Mouse (Mus musculus) liver, embryonic 13.5 days (tissue): Measurements from ENCODE around the gene Pcif1. TPM values are rescaled to one million over a fixed set of nuclear protein-coding genes. Genes with fewer than 3 reads are reported as not detected.
"Not testable (repeated sequence)": the region's sequence is repeated elsewhere in the genome, so short reads cannot be mapped to it uniquely, and the experiment has no call there.

Experiments
- ATAC-seq: fragments of 200-750 bp; cut with Nextera tagmentation; 2 replicates; pipeline ENCODE4 v1.8.0; 2017; ENCODE audit warnings: low read depth, mild to moderate bottlenecking, moderate number of reproducible peaks, moderate library complexity
- DNase-seq: peaks from one replicate; pipeline ENCODE4 v3.0.0; 2022
- H3K27ac ChIP-seq: fragments of 300-500 bp; sonication (generic); 2 replicates; pipeline ENCODE4 v1.5.1; 2015; ENCODE audit warnings: moderate library complexity, mild to moderate bottlenecking, inconsistent platforms
- H3K27me3 ChIP-seq: fragments of 300-500 bp; sonication (generic); 2 replicates; pipeline ENCODE4 v1.6.1; 2015; ENCODE audit warnings: mild to moderate bottlenecking, inconsistent platforms
- H3K36me3 ChIP-seq: fragments of 300-500 bp; sonication (generic); 2 replicates; pipeline ENCODE4 v1.6.1; 2015; ENCODE audit warnings: mild to moderate bottlenecking, inconsistent platforms
- H3K4me1 ChIP-seq: fragments of 300-500 bp; sonication (generic); replicated peaks from 2 replicates; pipeline ENCODE4 v1.6.1; 2015; ENCODE audit warnings: inconsistent platforms
- H3K4me2 ChIP-seq: fragments of 300-500 bp; sonication (generic); 2 replicates; pipeline ENCODE4 v1.6.1; 2015; ENCODE audit warnings: inconsistent platforms, mild to moderate bottlenecking, moderate library complexity
- H3K4me3 ChIP-seq: fragments of 300-500 bp; sonication (generic); replicated peaks from 2 replicates; pipeline ENCODE4 v1.5.1; 2015; ENCODE audit warnings: mild to moderate bottlenecking, inconsistent platforms
- H3K9ac ChIP-seq: fragments of 300-500 bp; sonication (generic); 2 replicates; pipeline ENCODE4 v1.6.1; 2015; ENCODE audit warnings: mild to moderate bottlenecking, inconsistent platforms
- H3K9me3 ChIP-seq: fragments of 300-500 bp; sonication (generic); replicated peaks from 2 replicates; pipeline ENCODE4 v1.6.1; 2016; ENCODE audit warnings: inconsistent platforms
- whole genome bisulfite sequencing: fragments of 180-500 bp; shearing (Covaris S2); methylation state at CpG from one replicate; pipeline ENCODE4 v1.1.7; 2015; ENCODE audit not compliant: insufficient replicate concordance; 5-methylcytosine and 5-hydroxymethylcytosine counted together
- polyA plus RNA-seq: library from polyadenylated mRNA; unstranded; fragments of >200 nt; fragmentation: Nextera tagmentation; extraction: Ambion mirVana; gene quantifications from 2 replicates; pipeline ENCODE4 v1.2.1, GENCODE M21; 2015

Gene Pcif1
- polyA plus RNA-seq, 1 experiment from 2014 or later: 48.3 TPM

- WGBS: 45% methylated on average over 16 of the region's 16 CpGs
- no peak for DNase-seq
- ATAC-seq: peak; percentile 27; the same call in 1 of the 2 replicates
- peak overlapping the region; percentile 55 for H3K27ac ChIP-seq
- H3K4me1 ChIP-seq: peaks cover 17% of the 10 kb centered on the region
- H3K4me3 ChIP-seq: no peak overlapping the region
- no peak overlapping the region for H3K4me2 ChIP-seq
- H3K27me3 ChIP-seq: no peaks in the 10 kb centered on the region
- no peak overlapping the region for H3K9ac ChIP-seq
- peaks cover 3% of the 10 kb centered on the region; the same call in 1 of the 2 replicates for H3K9me3 ChIP-seq
- H3K36me3 ChIP-seq: no peaks in the 10 kb centered on the region
These were observed 12.2 kb upstream of the Pcif1 start for GRCm38 (mm10) chr2:164866741-164867551.

- H3K4me1 ChIP-seq: peaks cover 16% of the 10 kb centered on the region
- H3K36me3 ChIP-seq: no peaks in the 10 kb centered on the region
- ATAC-seq (no peak), DNase-seq (no peak)
- peaks cover 3% of the 10 kb centered on the region; the same call in 1 of the 2 replicates for H3K9me3 ChIP-seq
- no peak overlapping the region for H3K4me2 ChIP-seq
- peak overlapping the region; percentile 55 for H3K27ac ChIP-seq
- H3K27me3 ChIP-seq: no peaks in the 10 kb centered on the region
- WGBS: 85% methylated on average over 7 of the region's 7 CpGs
- no peak overlapping the region for H3K4me3 ChIP-seq
- no peak overlapping the region for H3K9ac ChIP-seq
These were observed 11.5 kb upstream of the Pcif1 start for GRCm38 (mm10) chr2:164867566-164867965.

GRCm38 (mm10) chr2:164868491-164868890, 10.6 kb upstream of the Pcif1 start:
- no peak overlapping the region for H3K4me3 ChIP-seq
- H3K9ac ChIP-seq: no peak overlapping the region
- no peaks in the 10 kb centered on the region for H3K36me3 ChIP-seq
- H3K4me1 ChIP-seq: peaks cover 16% of the 10 kb centered on the region
- H3K9me3 ChIP-seq: peaks cover 3% of the 10 kb centered on the region; the same call in 1 of the 2 replicates
- H3K27ac ChIP-seq: no peak overlapping the region
- WGBS: 33% methylated on average over 7 of the region's 7 CpGs
- H3K4me2 ChIP-seq: no peak overlapping the region
- H3K27me3 ChIP-seq: no peaks in the 10 kb centered on the region
- DNase-seq (no peak), ATAC-seq (no peak)

GRCm38 (mm10) chr2:164871602-164872303, 7.4 kb upstream of the Pcif1 start:
- Histone ChIP-seq H3K36me3 (no peaks in the 10 kb centered on the region), H3K9ac (no peak overlapping the region), H3K9me3 (peaks cover 3% of the 10 kb centered on the region; the same call in 1 of the 2 replicates), H3K4me3 (no peak overlapping the region), H3K4me2 (no peak overlapping the region), H3K4me1 (peaks cover 17% of the 10 kb centered on the region), H3K27ac (no peak overlapping the region), H3K27me3 (no peaks in the 10 kb centered on the region)
- DNase-seq (no peak), ATAC-seq (no peak)
- 45% methylated on average over 6 of the region's 6 CpGs for WGBS

GRCm38 (mm10) chr2:164873621-164874020, 5.5 kb upstream of the Pcif1 start:
- Histone ChIP-seq H3K36me3 (peaks cover 3% of the 10 kb centered on the region; the same call in 1 of the 2 replicates), H3K27me3 (no peaks in the 10 kb centered on the region), H3K4me3 (no peak overlapping the region), H3K9ac (no peak overlapping the region), H3K4me1 (peaks cover 25% of the 10 kb centered on the region), H3K4me2 (no peak overlapping the region), H3K9me3 (no peaks in the 10 kb centered on the region), H3K27ac (no peak overlapping the region)
- ATAC-seq: no peak
- WGBS: 31% methylated on average over 3 of the region's 3 CpGs
- DNase-seq: no peak

GRCm38 (mm10) chr2:164874239-164874769, 4.8 kb upstream of the Pcif1 start:
- peaks cover 26% of the 10 kb centered on the region for H3K4me1 ChIP-seq
- DNase-seq (no peak), ATAC-seq (no peak)
- 22% methylated on average over 1 of the region's 1 CpGs for WGBS
- H3K9me3 ChIP-seq: no peaks in the 10 kb centered on the region
- no peak overlapping the region for H3K9ac ChIP-seq
- H3K27ac ChIP-seq: 0 out of 2 replicates have a peak overlapping the region, but pooled peaks have one; percentile 13
- H3K27me3 ChIP-seq: no peaks in the 10 kb centered on the region
- H3K4me3 ChIP-seq: no peak overlapping the region
- H3K36me3 ChIP-seq: peaks cover 3% of the 10 kb centered on the region; the same call in 1 of the 2 replicates
- H3K4me2 ChIP-seq: no peak overlapping the region

GRCm38 (mm10) chr2:164875648-164876047, 3.5 kb upstream of the Pcif1 start:
- peaks cover 31% of the 10 kb centered on the region for H3K4me1 ChIP-seq
- ATAC-seq, H3K27ac ChIP-seq, H3K4me3 ChIP-seq, H3K4me2 ChIP-seq, H3K9me3 ChIP-seq, H3K27me3 ChIP-seq, H3K36me3 ChIP-seq, DNase-seq, H3K9ac ChIP-seq: not testable (repeated sequence)
- WGBS: 36% methylated on average over 2 of the region's 2 CpGs

GRCm38 (mm10) chr2:164877376-164878215, 1.5 kb upstream of the Pcif1 start:
- H3K36me3 ChIP-seq, DNase-seq, H3K9me3 ChIP-seq, ATAC-seq, H3K27me3 ChIP-seq: not testable (repeated sequence)
- H3K4me2 ChIP-seq: peak overlapping the region; percentile 94
- H3K4me1 ChIP-seq: peaks cover 44% of the 10 kb centered on the region
- H3K9ac ChIP-seq: peak overlapping the region; percentile 99
- 61% methylated on average over 11 of the region's 11 CpGs for WGBS
- peak overlapping the region; percentile 97 for H3K27ac ChIP-seq
- peak overlapping the region; percentile 98 for H3K4me3 ChIP-seq

- Histone ChIP-seq H3K4me2 (peak overlapping the region; percentile 94), H3K36me3 (peaks cover 15% of the 10 kb centered on the region), H3K9ac (peak overlapping the region; percentile 99), H3K9me3 (no peaks in the 10 kb centered on the region), H3K4me3 (peak overlapping the region; percentile 98), H3K4me1 (peaks cover 46% of the 10 kb centered on the region), H3K27me3 (no peaks in the 10 kb centered on the region), H3K27ac (peak overlapping the region; percentile 97)
- peak; percentile 58 for ATAC-seq
- 1% methylated on average over 28 of the region's 28 CpGs for WGBS
- DNase-seq: peak; percentile 77
These were observed 436 bp upstream of the Pcif1 start for GRCm38 (mm10) chr2:164878509-164879227.

- under 1% methylated on average over 71 of the region's 72 CpGs for WGBS
- Histone ChIP-seq H3K9ac (peak overlapping the region; percentile 99), H3K9me3 (no peaks in the 10 kb centered on the region), H3K4me1 (peaks cover 37% of the 10 kb centered on the region), H3K36me3 (peaks cover 25% of the 10 kb centered on the region), H3K27ac (peak overlapping the region; percentile 97), H3K27me3 (no peaks in the 10 kb centered on the region), H3K4me3 (peak overlapping the region; percentile 98), H3K4me2 (peak overlapping the region; percentile 94)
- DNase-seq (peak; percentile 94), ATAC-seq (peak; percentile 84)
These were observed 619 bp downstream of the Pcif1 start for GRCm38 (mm10) chr2:164879568-164880277.
